Mouse (Mus musculus) gonadal fat pad, adult 2 months (tissue): ENCODE data around the gene Bahcc1. TPM values are rescaled to one million over a fixed set of nuclear protein-coding genes. Genes with fewer than 3 reads are reported as not detected.

ENCODE experiments used
- DNase-seq: peaks from one replicate; pipeline ENCODE4 v3.0.0-alpha.2; 2012; ENCODE audit warnings: low read depth
- polyA plus RNA-seq: library from polyadenylated mRNA; depleted of rRNA; stranded (reverse); fragments of >200 nt; gene quantifications from 2 replicates; pipeline ENCODE4 v1.2.3, GENCODE M21; 2012

Gene Bahcc1
- polyA plus RNA-seq, 1 experiment = 7.4 TPM

GRCm38 (mm10) chr11:120260769-120261150 is 28.0 kb downstream of the Bahcc1 start:
- no peak for DNase-seq

GRCm38 (mm10) chr11:120261416-120262355 is 28.9 kb downstream of the Bahcc1 start:
- no peak for DNase-seq

GRCm38 (mm10) chr11:120262356-120262901 is 29.7 kb downstream of the Bahcc1 start:
- no peak for DNase-seq

- no peak for DNase-seq
Measured at GRCm38 (mm10) chr11:120263176-120263575, 30.4 kb downstream of the Bahcc1 start.

GRCm38 (mm10) chr11:120264008-120264407 is 31.3 kb downstream of the Bahcc1 start:
- no peak for DNase-seq

DNA sequence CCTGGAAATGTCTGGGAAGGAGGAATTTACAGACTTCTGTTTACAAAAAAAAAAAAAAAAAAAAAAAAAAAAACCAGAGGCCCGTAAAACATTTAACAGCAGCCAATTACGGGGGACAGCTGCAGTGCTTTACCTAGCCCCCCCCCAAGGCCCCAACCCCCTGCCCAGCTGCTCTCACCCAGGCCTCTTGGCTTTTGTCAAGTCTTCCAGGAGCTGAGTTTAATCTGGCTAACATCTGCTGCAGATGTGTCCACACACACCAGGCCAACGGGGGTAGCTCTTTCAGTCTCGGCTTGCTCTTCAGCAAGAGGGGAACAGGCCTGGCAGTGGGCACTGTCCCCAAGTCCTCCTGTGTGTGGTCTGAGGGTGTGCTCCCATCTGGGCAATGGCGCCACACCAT is 32.7 kb downstream of the Bahcc1 start:
- DNase-seq = no peak

GRCm38 (mm10) chr11:120266259-120266758 is 33.6 kb downstream of the Bahcc1 start:
- no peak for DNase-seq

DNA sequence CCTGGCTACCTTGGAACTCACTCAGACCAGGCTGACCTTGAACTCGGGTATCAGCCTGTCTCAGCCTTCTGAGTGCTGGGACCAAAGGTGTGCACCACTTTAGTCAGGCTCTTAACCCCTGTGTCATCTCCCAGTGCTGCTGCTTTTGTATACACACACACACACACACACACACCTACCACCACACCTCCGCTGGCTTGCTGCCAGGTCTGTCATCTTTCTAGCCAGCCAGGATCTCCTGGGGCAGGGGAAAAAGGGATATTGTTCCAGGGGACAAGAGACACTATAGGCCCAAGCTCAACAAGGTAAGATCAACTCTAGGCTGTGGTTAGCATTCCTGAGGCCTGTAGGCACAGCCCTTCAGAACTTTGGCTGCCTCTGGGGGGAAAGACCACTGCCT is 34.5 kb downstream of the Bahcc1 start:
- DNase-seq = no peak

GRCm38 (mm10) chr11:120267676-120268075 is 34.9 kb downstream of the Bahcc1 start:
- no peak for DNase-seq

GRCm38 (mm10) chr11:120268195-120268967 is 35.6 kb downstream of the Bahcc1 start:
- DNase-seq = no peak

GRCm38 (mm10) chr11:120269007-120269406 is 36.3 kb downstream of the Bahcc1 start:
- DNase-seq = no peak

DNA sequence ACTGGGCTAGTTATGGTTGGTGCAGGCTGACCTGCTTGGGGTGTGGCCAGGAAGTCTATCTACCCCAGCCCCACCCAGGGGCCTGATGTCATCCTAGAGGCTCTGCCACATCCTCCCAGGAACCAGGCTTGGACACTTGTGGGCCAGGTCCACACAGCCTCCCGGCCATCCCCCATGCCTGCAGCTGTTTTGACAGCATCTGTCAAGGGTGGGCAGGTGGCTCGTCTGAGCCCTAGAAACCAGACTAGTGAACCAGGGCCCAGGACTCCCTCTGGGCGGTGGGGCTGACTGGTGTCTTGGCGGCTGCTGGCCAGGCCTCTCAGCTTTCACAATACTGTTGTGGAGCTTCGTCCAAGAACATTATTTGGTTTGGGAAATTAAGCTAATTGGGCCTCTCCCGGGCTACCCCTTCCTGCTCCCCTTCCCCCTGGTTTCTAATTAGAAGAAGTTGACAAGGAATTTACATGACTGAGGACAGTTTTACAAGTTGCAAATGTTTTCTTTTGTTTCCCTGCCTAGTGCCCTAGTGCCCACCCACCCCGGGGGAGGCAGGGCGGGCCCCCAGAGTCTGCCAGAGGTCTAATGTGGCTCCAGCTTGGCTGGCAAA is 36.9 kb downstream of the Bahcc1 start:
- DNase-seq = no peak

DNA sequence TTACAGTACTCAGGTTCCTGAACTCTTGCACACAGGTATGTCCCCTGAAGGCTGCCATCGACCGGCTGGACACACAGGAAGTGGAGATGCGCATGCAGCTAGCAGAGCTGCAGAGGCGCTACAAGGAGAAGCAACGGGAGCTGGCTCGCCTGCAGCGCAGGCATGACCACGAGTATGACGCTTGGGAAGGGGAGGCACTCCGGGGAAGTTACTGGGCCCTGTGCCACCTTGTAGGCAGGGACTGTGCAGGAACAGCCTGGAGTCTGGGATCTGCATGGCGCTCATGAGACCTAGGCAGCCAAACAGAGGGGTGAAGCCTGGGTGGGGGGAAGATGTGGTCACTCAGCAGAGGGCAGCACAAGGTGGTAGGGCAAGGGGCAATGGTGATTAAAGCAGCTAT is 46.6 kb downstream of the Bahcc1 start:
- no peak for DNase-seq

- no peak for DNase-seq
Measured at GRCm38 (mm10) chr11:120280281-120280773, 47.6 kb downstream of the Bahcc1 start.

DNA sequence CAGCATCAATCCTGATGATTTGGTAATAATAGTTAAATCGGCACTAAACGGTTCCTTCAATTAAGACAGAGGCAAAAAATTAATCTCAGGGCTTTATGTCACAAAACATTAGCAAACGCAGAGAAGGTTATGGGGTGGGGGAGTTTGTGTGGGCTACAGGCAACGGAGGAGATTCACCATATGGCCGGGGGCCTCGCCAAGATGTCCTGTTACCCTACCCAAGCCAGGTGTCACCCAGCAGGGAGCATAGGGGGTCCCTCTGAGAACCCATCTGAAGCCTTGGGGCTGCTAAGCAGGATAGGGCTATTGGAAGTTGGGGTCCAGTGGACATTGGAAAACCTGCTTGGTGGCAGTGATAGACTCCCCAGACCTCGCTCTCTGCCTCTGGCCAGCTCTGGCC is 48.0 kb downstream of the Bahcc1 start:
- DNase-seq = no peak

GRCm38 (mm10) chr11:120281197-120281596 is 48.5 kb downstream of the Bahcc1 start:
- no peak for DNase-seq

DNA sequence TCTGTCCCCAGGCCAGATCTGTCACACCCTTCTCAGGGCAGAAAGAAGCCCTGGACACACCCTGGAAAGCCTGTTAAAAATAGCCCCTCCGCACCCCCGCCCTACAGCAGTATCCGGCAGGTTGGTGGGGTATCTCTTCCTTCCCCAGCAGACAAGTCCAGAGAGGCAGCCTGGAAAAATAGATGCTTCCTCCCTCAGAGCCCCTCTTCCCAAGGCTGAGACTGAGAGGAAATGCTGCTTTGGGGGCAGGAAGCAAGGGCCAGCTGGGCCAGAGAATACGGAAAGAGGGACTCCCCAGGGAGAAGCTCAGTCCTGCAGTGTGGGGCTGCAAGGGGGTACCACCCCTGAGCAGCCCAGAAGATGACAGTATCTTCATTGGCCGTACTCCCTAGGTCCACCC is 50.8 kb downstream of the Bahcc1 start:
- DNase-seq = no peak

DNA sequence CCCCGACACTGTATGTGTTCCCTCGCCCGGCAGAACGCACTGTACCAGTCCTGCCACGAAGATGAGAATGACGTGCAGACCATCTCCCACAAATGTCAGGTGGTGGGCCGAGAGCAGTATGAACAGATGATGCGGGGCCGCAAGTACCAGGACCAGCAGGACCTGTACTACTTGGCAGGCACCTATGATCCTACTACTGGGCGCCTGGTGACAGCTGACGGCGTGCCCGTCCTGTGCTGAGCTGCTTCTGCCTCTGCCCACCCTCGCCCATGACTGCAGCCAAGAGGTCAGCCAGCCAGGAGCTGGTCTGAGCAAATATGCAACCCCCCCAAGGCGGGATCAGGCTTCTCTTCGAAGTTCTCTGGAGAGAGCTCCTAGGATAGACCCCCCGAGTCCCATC is 56.9 kb downstream of the Bahcc1 start:
- DNase-seq = no peak

GRCm38 (mm10) chr11:120290266-120290665 is 57.5 kb downstream of the Bahcc1 start:
- no peak for DNase-seq

GRCm38 (mm10) chr11:120293714-120294113 is 61.0 kb downstream of the Bahcc1 start:
- no peak for DNase-seq

DNA sequence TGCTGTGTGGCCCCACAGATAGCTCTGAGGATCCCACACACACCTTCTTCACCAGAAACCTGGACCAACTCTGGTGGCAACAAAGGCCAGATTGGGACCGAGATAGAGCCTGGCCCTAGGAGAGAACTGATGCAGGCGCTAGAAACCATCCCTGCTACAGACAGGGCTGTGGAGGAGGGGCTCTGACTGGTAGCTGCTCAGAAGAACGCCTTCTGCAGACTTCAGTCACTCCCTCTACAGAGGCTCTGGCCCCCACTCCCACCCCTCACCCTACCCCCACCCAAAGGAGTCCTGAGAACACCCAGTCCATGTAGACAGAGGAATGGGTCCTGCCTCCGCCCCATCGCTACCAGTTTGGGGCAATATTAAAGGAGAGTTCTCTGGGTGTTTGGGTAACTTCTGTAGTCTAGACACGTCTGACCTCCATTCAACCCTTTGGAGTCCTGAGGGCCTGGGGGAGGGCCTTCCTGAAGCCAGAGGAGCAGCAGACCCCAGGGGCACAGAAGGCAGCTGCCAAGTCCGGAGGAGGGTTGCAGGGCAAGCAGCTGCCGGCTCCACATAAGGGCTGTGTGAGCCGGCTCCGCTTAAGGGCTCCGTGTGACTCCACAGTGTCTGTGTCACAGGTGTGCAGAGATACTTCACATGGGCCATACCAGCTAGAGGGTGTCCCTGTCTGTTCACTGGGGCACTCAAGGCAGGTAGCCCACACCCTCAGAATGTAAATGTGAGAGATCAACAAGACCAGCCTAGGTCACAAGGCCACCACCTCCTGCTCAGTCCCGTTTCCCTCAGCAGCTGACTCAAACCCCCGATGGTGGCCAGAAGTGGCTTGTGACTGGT is 63.8 kb downstream of the Bahcc1 start:
- DNase-seq = no peak
